In the genomic region with DNA sequence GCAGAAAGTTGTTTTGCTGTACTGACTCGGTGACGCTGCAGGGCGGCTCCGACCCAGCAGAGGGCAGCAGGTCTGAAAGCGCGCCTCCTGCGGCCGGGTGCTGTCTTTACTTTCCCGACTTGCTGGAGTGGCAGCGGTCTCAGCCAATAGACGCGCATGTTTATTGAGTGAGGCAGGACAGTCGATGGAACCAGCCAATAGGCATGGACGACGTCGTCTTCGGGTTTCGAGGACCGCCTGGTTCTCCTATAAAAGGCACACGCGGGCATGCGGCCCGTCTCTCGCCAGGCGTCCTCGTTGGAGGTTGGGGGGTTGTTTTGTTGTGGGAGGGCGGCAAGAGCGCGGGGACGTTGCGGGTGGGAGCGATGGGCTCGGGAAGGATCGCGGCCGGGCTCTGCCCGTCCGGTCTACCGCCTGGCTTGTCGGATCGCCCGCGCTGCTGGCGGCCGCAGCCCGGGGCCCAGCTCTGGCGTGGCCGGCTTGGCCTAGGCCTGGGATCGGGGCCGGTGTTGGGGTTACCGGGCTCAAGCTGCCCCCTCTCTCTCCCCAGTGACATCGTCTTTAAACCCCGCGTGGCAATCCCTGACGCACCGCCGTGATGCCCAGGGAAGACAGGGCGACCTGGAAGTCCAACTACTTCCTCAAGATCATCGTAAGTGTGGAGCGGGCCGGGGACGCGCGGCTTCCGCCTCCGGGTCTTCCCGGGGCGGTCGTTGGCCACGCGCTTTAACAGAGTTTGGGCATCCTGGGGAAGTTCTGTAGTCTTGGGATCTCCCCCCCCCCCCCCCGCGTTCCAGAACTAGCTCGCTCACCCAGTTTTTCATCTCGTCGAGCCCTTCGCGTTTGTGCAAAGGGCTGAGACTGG, we compare ENCODE assay signal across 8 mouse cellular contexts. TPM values are rescaled to one million over a fixed set of nuclear protein-coding genes. Genes with fewer than 3 reads are reported as not detected.
DNase-seq lines count a peak whose midpoint lies in the region; ATAC-seq lines count a peak whose summit lies in the region.

TSS of gene Rplp0 (plus strand) at position 231 of the 865 bp plus-strand sequence.

- ATAC-seq in megakaryocyte progenitor cell, adult 5-6 weeks (replicated peaks; ENCODE audit: poor library complexity), result peak; percentile 94

- peak; percentile 100 for DNase-seq in adipocyte (ENCODE audit: low spot score)
- DNase-seq in embryo, embryonic 10 days (ENCODE audit: low spot score), result peak; percentile 99
- DNase-seq in gastrocnemius, postnatal 10 days, result peak; percentile 99
- DNase-seq in induced T-regulatory cell, adult 2 months (ENCODE audit: low read depth), result peak; percentile 100
- DNase-seq in left cerebral cortex, adult 9 months (ENCODE audit: low spot score in 2 of 2), result peak; percentile 98 to 100
- peak; percentile 99 for DNase-seq in right cerebral cortex, postnatal 14 days
- peak; percentile 100 for DNase-seq in urinary bladder, postnatal 36 days (ENCODE audit: low spot score in 2 of 2)

RNA-seq across cellular contexts. Expression of gene Rplp0, which starts in this region (rescaled TPM):
- 100 to 1,000 TPM; 938 to 959 TPM for total RNA-seq in gastrocnemius, postnatal 10 days (2021)
- total RNA-seq in megakaryocyte progenitor cell, adult 5-6 weeks (2015), result 3,223 and 3,257 TPM in 2 replicates
- 1,603 and 2,013 TPM in 2 replicates for total RNA-seq in megakaryocyte progenitor cell, adult 5-6 weeks (2017)

Comparison
In these comparisons a context has a peak if more than half of its experiments do, and no peak if none do; other contexts are left out.
1. Peak in every context shown above with its lines: DNase-seq and ATAC-seq.